Mouse (Mus musculus): ENCODE measurements at regions not wholly inside any gene's neighbourhood (a gene's known extent, or its start where the extent isn't known, plus 50 kb on each side); places are given as distances from the start of the nearest gene placed in this dataset.

- Histone ChIP-seq H3K27me3 (replicated peaks) (no peaks in the 10 kb centered on the region), H3K9me3 (no peaks in the 10 kb centered on the region), H3K36me3 (no peaks in the 10 kb centered on the region), H3K4me1 (0 out of 2 replicates have a peak, but pooled peaks cover 3% of the 10 kb centered on the region), H3K4me2 (no peak overlapping the region), H3K4me3 (replicated peaks) (no peak overlapping the region), H3K27ac (no peak overlapping the region), H3K9ac (no peak overlapping the region)
- no peak for ATAC-seq (ENCODE audit: insufficient read depth, low FRiP score, low read depth)
- 89% methylated on average over 12 of the region's 12 CpGs for WGBS
Measured at GRCm38 (mm10) chr6:99796390-99796789, 70.2 kb upstream of the Prok2 start.

- Histone ChIP-seq H3K4me1 (no peaks in the 10 kb centered on the region), H3K4me2 (no peak overlapping the region), H3K27me3 (replicated peaks) (no peaks in the 10 kb centered on the region), H3K36me3 (no peaks in the 10 kb centered on the region), H3K9ac (no peak overlapping the region), H3K4me3 (replicated peaks) (no peak overlapping the region), H3K27ac (no peak overlapping the region), H3K9me3 (no peaks in the 10 kb centered on the region)
- no peak for ATAC-seq (ENCODE audit: insufficient read depth, low FRiP score, low read depth)
- 65% methylated on average over 10 of the region's 10 CpGs for WGBS
Measured at GRCm38 (mm10) chr6:99793546-99793945, 67.4 kb upstream of the Prok2 start.

GRCm38 (mm10) chr6:99792353-99792752 lies 66.2 kb upstream of the Prok2 start:
- no peaks in the 10 kb centered on the region for H3K4me1 ChIP-seq
- no peaks in the 10 kb centered on the region for H3K27me3 ChIP-seq (replicated peaks)
- WGBS = 61% methylated on average over 10 of the region's 10 CpGs
- no peak overlapping the region for H3K4me3 ChIP-seq (replicated peaks)
- no peak overlapping the region for H3K27ac ChIP-seq
- no peak overlapping the region for H3K9ac ChIP-seq
- H3K4me2 ChIP-seq = no peak overlapping the region
- H3K9me3 ChIP-seq = no peaks in the 10 kb centered on the region
- ATAC-seq (ENCODE audit: insufficient read depth, low FRiP score, low read depth) = no peak
- no peaks in the 10 kb centered on the region for H3K36me3 ChIP-seq

- Histone ChIP-seq H3K9me3 (no peaks in the 10 kb centered on the region), H3K9ac (no peak overlapping the region), H3K27ac (no peak overlapping the region), H3K4me1 (no peaks in the 10 kb centered on the region), H3K27me3 (replicated peaks) (no peaks in the 10 kb centered on the region), H3K4me3 (replicated peaks) (no peak overlapping the region), H3K36me3 (no peaks in the 10 kb centered on the region), H3K4me2 (no peak overlapping the region)
- no peak for ATAC-seq (ENCODE audit: insufficient read depth, low FRiP score, low read depth)
- 82% methylated on average over 7 of the region's 7 CpGs for WGBS
Measured at GRCm38 (mm10) chr6:99786977-99787376, 60.8 kb upstream of the Prok2 start.

- Histone ChIP-seq H3K36me3 (no peaks in the 10 kb centered on the region), H3K4me3 (replicated peaks) (no peak overlapping the region), H3K9ac (no peak overlapping the region), H3K27ac (no peak overlapping the region), H3K27me3 (replicated peaks) (no peaks in the 10 kb centered on the region), H3K4me2 (no peak overlapping the region), H3K9me3 (no peaks in the 10 kb centered on the region), H3K4me1 (no peaks in the 10 kb centered on the region)
- 68% methylated on average over 6 of the region's 6 CpGs for WGBS
- no peak for ATAC-seq (ENCODE audit: insufficient read depth, low FRiP score, low read depth)
Measured at GRCm38 (mm10) chr6:99785212-99785611, 59.0 kb upstream of the Prok2 start.

GRCm38 (mm10) chr6:99784804-99785203 lies 58.6 kb upstream of the Prok2 start:
- WGBS = 86% methylated on average over 3 of the region's 3 CpGs
- no peak overlapping the region for H3K4me3 ChIP-seq (replicated peaks)
- H3K4me1 ChIP-seq = no peaks in the 10 kb centered on the region
- H3K36me3 ChIP-seq = no peaks in the 10 kb centered on the region
- no peak overlapping the region for H3K27ac ChIP-seq
- H3K9ac ChIP-seq = no peak overlapping the region
- no peaks in the 10 kb centered on the region for H3K27me3 ChIP-seq (replicated peaks)
- H3K9me3 ChIP-seq = no peaks in the 10 kb centered on the region
- no peak for ATAC-seq (ENCODE audit: insufficient read depth, low FRiP score, low read depth)
- no peak overlapping the region for H3K4me2 ChIP-seq

GRCm38 (mm10) chr6:99784285-99784684 lies 58.1 kb upstream of the Prok2 start:
- no peak for ATAC-seq (ENCODE audit: insufficient read depth, low FRiP score, low read depth)
- Histone ChIP-seq H3K27me3 (replicated peaks) (no peaks in the 10 kb centered on the region), H3K9ac (no peak overlapping the region), H3K36me3 (no peaks in the 10 kb centered on the region), H3K4me3 (replicated peaks) (no peak overlapping the region), H3K4me1 (no peaks in the 10 kb centered on the region), H3K27ac (no peak overlapping the region), H3K9me3 (no peaks in the 10 kb centered on the region), H3K4me2 (no peak overlapping the region)
- WGBS = 73% methylated on average over 8 of the region's 8 CpGs

GRCm38 (mm10) chr6:99782996-99783395 lies 56.8 kb upstream of the Prok2 start:
- WGBS = 80% methylated on average over 2 of the region's 2 CpGs
- no peak for ATAC-seq (ENCODE audit: insufficient read depth, low FRiP score, low read depth)

More at GRCm38 (mm10) chr6:99782996-99783395, 56.8 kb upstream of the Prok2 start:
- Histone ChIP-seq H3K36me3 (no peaks in the 10 kb centered on the region), H3K27ac (no peak overlapping the region), H3K4me2 (no peak overlapping the region), H3K27me3 (replicated peaks) (no peaks in the 10 kb centered on the region), H3K4me3 (replicated peaks) (no peak overlapping the region), H3K9me3 (no peaks in the 10 kb centered on the region), H3K4me1 (no peaks in the 10 kb centered on the region), H3K9ac (no peak overlapping the region)
